Mouse (Mus musculus) ES-E14 (cell line): Measurements from ENCODE around the gene Lca5l. TPM values are rescaled to one million over a fixed set of nuclear protein-coding genes. Genes with fewer than 3 reads are reported as not detected.

Source experiments
- DNase-seq: peaks from one replicate; pipeline ENCODE4 v3.0.0-alpha.2; 2013; ENCODE audit warnings: low read depth, low spot score
- H3K27ac ChIP-seq: 2 replicates; pipeline ENCODE4 v1.5.1; 2012; ENCODE audit warnings: low read depth, mild to moderate bottlenecking, low read length, moderate library complexity, mixed read lengths; ENCODE audit not compliant: poor library complexity, insufficient read depth, severe bottlenecking
- H3K36me3 ChIP-seq: 2 replicates; pipeline ENCODE4 v1.6.1; 2012; ENCODE audit warnings: mild to moderate bottlenecking, low read length, moderate library complexity, mixed read lengths; ENCODE audit not compliant: control insufficient read depth, poor library complexity, insufficient read depth, severe bottlenecking
- H3K4me1 ChIP-seq, 2 experiments: fragments of 150-350 bp in 1 of 2; sonication (generic) in 1 of 2; 2 replicates each; pipeline ENCODE4 v1.6.1; 2012; ENCODE audit warnings: low read length in 2 of 2, mild to moderate bottlenecking in 1 of 2, mixed read lengths in 1 of 2; ENCODE audit not compliant: control insufficient read depth in 2 of 2, insufficient read depth in 2 of 2, poor library complexity in 1 of 2
- H3K4me3 ChIP-seq, 2 experiments: fragments of 150-350 bp in 1 of 2; sonication (generic) in 1 of 2; 2 replicates each; pipeline ENCODE4 v1.5.1; 2012; ENCODE audit warnings: low read length in 2 of 2, low read depth in 1 of 2, mild to moderate bottlenecking in 1 of 2, mixed read lengths in 1 of 2; ENCODE audit not compliant: insufficient read depth in 1 of 2, poor library complexity in 1 of 2, severe bottlenecking in 1 of 2
- H3K9ac ChIP-seq: 2 replicates; pipeline ENCODE4 v1.6.1; 2012; ENCODE audit warnings: low read depth, mild to moderate bottlenecking, low read length, mixed read lengths; ENCODE audit not compliant: poor library complexity, insufficient read depth, severe bottlenecking
- H3K9me3 ChIP-seq: fragments of 150-350 bp; sonication (generic); 2 replicates; pipeline ENCODE4 v1.6.1; 2012; ENCODE audit warnings: low read depth, mild to moderate bottlenecking, low read length; ENCODE audit not compliant: control insufficient read depth, insufficient read depth
- CHD2 ChIP-seq: IDR thresholded peaks from 2 replicates; pipeline ENCODE4 v1.6.1; 2014; ENCODE audit warnings: mild to moderate bottlenecking, low read depth, low read length, inconsistent platforms
- HCFC1 ChIP-seq: IDR thresholded peaks from 2 replicates; pipeline ENCODE4 v1.6.1; 2012; ENCODE audit warnings: low read length, inconsistent platforms, borderline replicate concordance; ENCODE audit not compliant: insufficient read depth
- MAFK ChIP-seq: IDR thresholded peaks from 2 replicates; pipeline ENCODE4 v1.6.1; 2014; ENCODE audit warnings: mild to moderate bottlenecking, low read depth, low read length, inconsistent platforms; ENCODE audit not compliant: insufficient read depth
- ZC3H11A ChIP-seq: IDR thresholded peaks from 2 replicates; pipeline ENCODE4 v1.6.1; 2012; ENCODE audit warnings: low read depth, mild to moderate bottlenecking, inconsistent platforms, low read length, borderline replicate concordance
- ZNF384 ChIP-seq: IDR thresholded peaks from 2 replicates; pipeline ENCODE4 v1.6.1; 2012; ENCODE audit warnings: low read depth, low read length, inconsistent platforms
- in situ Hi-C, 2 experiments: fragments of 600-800 bp; cut with MboI; formaldehyde crosslinking; loops; one replicate each; pipeline ENCODE4 v1.15.1; 2025; ENCODE audit warnings: low sequenced_read_pairs in 2 of 2, inconsistent platforms in 1 of 2; ENCODE audit not compliant: unreplicated experiment in 2 of 2
- total RNA-seq: library from RNA; depleted of rRNA; stranded (reverse); fragments of 300-350 nt; gene quantifications from 2 replicates; pipeline ENCODE4 v1.2.3, GENCODE M21; 2012

Lca5l gene
- total RNA-seq, 1 experiment: 0.58 TPM

DNA sequence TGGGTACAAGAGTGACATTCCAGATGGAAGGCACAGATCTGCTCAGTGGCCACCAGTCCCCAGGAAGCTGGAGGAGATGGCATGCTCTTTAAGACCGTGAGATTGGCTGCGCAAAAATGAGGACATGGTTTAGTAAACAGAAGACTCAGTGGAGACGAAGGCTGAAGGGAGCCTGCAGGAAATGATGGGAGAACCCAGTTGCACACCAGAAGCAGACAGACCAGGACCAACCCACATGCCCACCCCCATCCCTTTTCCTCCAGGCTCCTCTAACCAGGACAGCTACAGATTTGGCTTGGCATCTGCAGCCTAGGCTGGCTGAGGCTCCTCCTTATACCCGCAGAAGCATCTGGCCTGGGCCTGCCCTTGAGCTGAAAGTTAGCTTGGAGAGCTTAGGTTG lies 30.7 kb downstream of the Lca5l start:
- H3K27ac ChIP-seq: no peak overlapping the region
- in situ Hi-C loops: no loop called here
- TF ChIP-seq ZNF384 (no peak), ZC3H11A (no peak), CHD2 (no peak), MAFK (no peak), HCFC1 (no peak)

DNA sequence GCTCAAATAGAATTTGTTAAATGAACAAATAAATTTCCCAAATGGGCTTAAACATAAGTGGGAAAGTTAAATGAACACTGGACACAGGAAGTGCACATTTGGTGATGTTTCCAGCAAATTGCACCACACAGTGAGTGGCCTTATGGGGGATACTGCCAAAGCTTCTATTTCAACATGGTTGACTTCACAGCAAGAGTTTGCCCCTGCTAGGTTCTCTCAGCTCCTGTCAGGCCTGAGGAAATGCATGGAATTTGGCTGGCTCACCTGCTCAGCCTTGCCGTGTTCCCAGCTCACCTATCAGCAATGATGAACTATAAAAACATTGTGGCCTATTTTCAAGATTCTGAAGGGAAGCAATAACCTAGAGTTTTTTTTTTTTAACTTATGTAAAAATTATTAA lies 31.1 kb downstream of the Lca5l start:
- Histone ChIP-seq H3K9ac (no peak overlapping the region), H3K4me3 (no peak overlapping the region), H3K27ac (no peak overlapping the region), H3K4me1 (peaks cover 0 to 4% of the 10 kb centered on the region in 2 experiments; a peak in 2 of 4 replicates), H3K36me3 (peaks cover 3% of the 10 kb centered on the region; the same call in 1 of the 2 replicates), H3K9me3 (no peaks in the 10 kb centered on the region)
- no peak for DNase-seq
- in situ Hi-C loops: no loop called here
- TF ChIP-seq ZNF384 (no peak), HCFC1 (no peak), MAFK (no peak), ZC3H11A (no peak), CHD2 (no peak)

More for the DNA sequence above, 30.7 kb downstream of the Lca5l start:
- Histone ChIP-seq H3K4me3 (no peak overlapping the region), H3K9me3 (no peaks in the 10 kb centered on the region), H3K4me1 (peaks cover 0 to 4% of the 10 kb centered on the region in 2 experiments; a peak in 2 of 4 replicates), H3K36me3 (peaks cover 3% of the 10 kb centered on the region; the same call in 1 of the 2 replicates), H3K9ac (no peak overlapping the region)
- no peak for DNase-seq

DNA sequence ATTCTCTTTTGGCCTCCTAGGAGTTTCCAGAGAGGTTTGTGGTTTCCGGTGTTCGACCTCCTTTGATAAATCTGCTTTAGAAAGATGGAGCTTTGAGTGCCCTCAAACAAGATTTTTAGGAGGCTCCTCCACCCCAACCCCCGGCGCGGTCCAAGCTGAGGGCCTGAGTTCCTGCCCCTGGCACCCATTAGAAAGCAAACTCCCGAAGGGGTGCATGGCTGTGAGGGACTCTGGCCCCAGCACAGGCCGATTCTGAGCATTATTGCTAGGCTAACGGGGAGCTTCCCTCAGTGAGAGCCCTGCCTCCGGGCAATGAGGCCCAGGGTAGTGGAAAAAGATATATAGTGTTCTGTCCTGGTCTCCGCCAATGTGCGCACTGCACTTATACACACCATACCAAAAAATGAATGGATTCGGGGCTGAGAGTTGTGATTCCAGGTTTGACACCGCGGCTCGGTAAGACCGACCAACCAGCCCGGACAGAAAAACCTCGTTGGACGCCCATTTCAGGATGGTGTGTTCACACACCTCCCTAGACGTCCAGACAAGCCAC lies 32.2 kb downstream of the Lca5l start:
- Histone ChIP-seq H3K27ac (no peak overlapping the region), H3K4me1 (peaks cover 0 to 4% of the 10 kb centered on the region in 2 experiments; a peak in 2 of 4 replicates), H3K9ac (peak overlapping the region; percentile 71; the same call in 1 of the 2 replicates), H3K4me3 (peak overlapping the region; percentile 64 to 77), H3K9me3 (no peaks in the 10 kb centered on the region), H3K36me3 (peaks cover 3% of the 10 kb centered on the region; the same call in 1 of the 2 replicates)
- no peak for DNase-seq
- TF ChIP-seq ZNF384 (no peak), ZC3H11A (no peak), MAFK (no peak), CHD2 (no peak), HCFC1 (no peak)
- in situ Hi-C loops: no loop called here

DNA sequence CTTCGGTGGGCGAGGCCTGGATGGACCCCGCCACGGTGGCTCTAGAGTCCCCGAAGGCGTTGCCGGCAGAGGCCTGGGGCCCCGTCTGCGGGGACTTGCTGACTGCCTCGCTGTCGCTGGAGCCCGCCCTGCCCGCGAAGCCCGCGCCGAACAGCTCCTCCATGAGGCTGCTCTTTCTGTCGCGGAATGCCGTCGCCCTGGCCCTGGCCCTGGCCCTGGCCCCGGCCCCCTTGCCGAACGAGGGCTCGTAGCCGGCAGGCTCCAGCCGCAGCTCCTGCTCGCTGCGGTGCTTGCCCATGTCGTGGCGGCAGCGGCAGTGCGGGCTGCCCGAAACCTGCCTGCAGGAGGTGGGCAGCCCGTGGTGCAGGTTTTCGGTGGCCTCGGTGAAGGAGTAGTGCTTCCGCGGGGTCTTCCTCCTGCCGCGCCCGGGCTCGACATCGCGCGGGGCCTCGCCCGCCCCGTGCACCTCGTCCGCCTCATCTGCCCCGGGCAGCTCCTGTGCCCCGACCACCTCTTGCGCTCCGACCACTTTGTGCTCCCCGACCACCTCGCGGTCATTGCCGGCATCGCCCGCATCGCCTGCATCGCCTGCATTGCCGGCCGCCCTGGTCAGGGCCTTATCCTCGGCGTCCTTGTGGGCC lies 32.9 kb downstream of the Lca5l start:
- peak overlapping the region; percentile 64 to 77 for H3K4me3 ChIP-seq
- H3K36me3 ChIP-seq: peaks cover 3% of the 10 kb centered on the region; the same call in 1 of the 2 replicates
- no peak overlapping the region for H3K27ac ChIP-seq
- no peak for TF ChIP-seq ZC3H11A
- no peak for TF ChIP-seq ZNF384
- 0 out of 2 replicates have a peak, but pooled peaks have one; percentile 53 for TF ChIP-seq HCFC1
- TF ChIP-seq CHD2: no peak
- TF ChIP-seq MAFK: no peak
- peaks cover 0 to 4% of the 10 kb centered on the region in 2 experiments; a peak in 2 of 4 replicates for H3K4me1 ChIP-seq
- peak overlapping the region; percentile 71 for H3K9ac ChIP-seq
- no peak for DNase-seq
- in situ Hi-C loops: no loop called here
- no peaks in the 10 kb centered on the region for H3K9me3 ChIP-seq
